Mouse (Mus musculus) C2C12 (cell line): ENCODE measurements around the gene Ffar4. TPM values are rescaled to one million over a fixed set of nuclear protein-coding genes. Genes with fewer than 3 reads are reported as not detected.
A peak's percentile ranks its signal among the peaks of the same experiment; 100 is the strongest.

ENCODE experiments used
- H3K27me3 ChIP-seq: one replicate; pipeline ENCODE4 v1.6.1; 2011; ENCODE audit not compliant: control insufficient read depth, insufficient read depth, insufficient read length
- H3K36me3 ChIP-seq: one replicate; pipeline ENCODE4 v1.6.1; 2011; ENCODE audit not compliant: control insufficient read depth, insufficient read depth
- H3K4me3 ChIP-seq: one replicate; pipeline ENCODE4 v1.5.1; 2011; ENCODE audit warnings: mild to moderate bottlenecking, control low read depth; ENCODE audit not compliant: poor library complexity, insufficient read depth, severe bottlenecking
- H3K79me2 ChIP-seq: one replicate; pipeline ENCODE4 v1.6.1; 2011; ENCODE audit not compliant: control insufficient read depth, insufficient read depth
- H3K79me3 ChIP-seq: one replicate; pipeline ENCODE4 v1.6.1; 2011; ENCODE audit warnings: low read depth, control low read depth
- H3ac ChIP-seq: one replicate; pipeline ENCODE3; 2011; ENCODE audit warnings: low read depth; ENCODE audit not compliant: control insufficient read depth, insufficient read length
- CEBPB ChIP-seq: IDR thresholded peaks from one replicate; pipeline ENCODE4 v1.6.1; 2011; ENCODE audit warnings: low read depth, mild to moderate bottlenecking, control low read depth, moderate library complexity
- CTCF ChIP-seq: IDR thresholded peaks from one replicate; pipeline ENCODE4 v1.5.1; 2011; ENCODE audit not compliant: control insufficient read depth, insufficient read depth, insufficient read length
- FOSL1 ChIP-seq: IDR thresholded peaks from one replicate; pipeline ENCODE4 v1.8.0; 2011; ENCODE audit warnings: mild to moderate bottlenecking, low read length; ENCODE audit not compliant: poor library complexity, insufficient read depth, severe bottlenecking
- MAX ChIP-seq: IDR thresholded peaks from one replicate; pipeline ENCODE4 v1.6.1; 2011; ENCODE audit warnings: mild to moderate bottlenecking, control low read depth
- MYOD1 ChIP-seq: IDR thresholded peaks from one replicate; pipeline ENCODE4 v1.6.1; 2011; ENCODE audit warnings: low read depth; ENCODE audit not compliant: control insufficient read depth, insufficient read length
- MYOG ChIP-seq: IDR thresholded peaks from one replicate; pipeline ENCODE4 v1.6.1; 2011; ENCODE audit not compliant: control insufficient read depth, insufficient read length; ENCODE audit errors: extremely low read depth
- USF1 ChIP-seq: IDR thresholded peaks from one replicate; pipeline ENCODE4 v1.6.1; 2011; ENCODE audit warnings: low read depth, mild to moderate bottlenecking, control low read depth, moderate library complexity
- polyA plus RNA-seq: library from polyadenylated mRNA; unstranded; fragments of >200 nt; fragmentation: generic; extraction: Trizol; gene quantifications from one replicate; pipeline ENCODE4 v1.2.1, GENCODE M21; 2012; ENCODE audit warnings: missing spikeins

Ffar4 gene
- polyA plus RNA-seq, 1 experiment: not detected

- H3K79me2 ChIP-seq: peaks cover 40% of the 10 kb centered on the region
- TF ChIP-seq CEBPB (no peak), MYOG (no peak), FOSL1 (no peak)
- H3K4me3 ChIP-seq: peak overlapping the region; percentile 89
- peaks cover 19% of the 10 kb centered on the region for H3K79me3 ChIP-seq
- H3K27me3 ChIP-seq: no peaks in the 10 kb centered on the region
- peak overlapping the region; percentile 41 for H3ac ChIP-seq
- peaks cover 39% of the 10 kb centered on the region for H3K36me3 ChIP-seq
Measured at GRCm38 (mm10) chr19:38055798-38056197, 41.1 kb upstream of the Ffar4 start.

- peaks cover 19% of the 10 kb centered on the region for H3K79me3 ChIP-seq
- no peak overlapping the region for H3K4me3 ChIP-seq
- no peak overlapping the region for H3ac ChIP-seq
- H3K27me3 ChIP-seq: no peaks in the 10 kb centered on the region
- no peak for TF ChIP-seq MYOD1
- no peak for TF ChIP-seq USF1
- no peak for TF ChIP-seq CTCF
- no peak for TF ChIP-seq MYOG
- no peak for TF ChIP-seq CEBPB
- no peak for TF ChIP-seq MAX
- no peak for TF ChIP-seq FOSL1
- peaks cover 40% of the 10 kb centered on the region for H3K79me2 ChIP-seq
- peaks cover 43% of the 10 kb centered on the region for H3K36me3 ChIP-seq
Measured at GRCm38 (mm10) chr19:38056276-38056675, 40.6 kb upstream of the Ffar4 start.

GRCm38 (mm10) chr19:38056931-38057330 lies 39.9 kb upstream of the Ffar4 start:
- Histone ChIP-seq H3K4me3 (no peak overlapping the region), H3K27me3 (no peaks in the 10 kb centered on the region)

GRCm38 (mm10) chr19:38063201-38063600 lies 33.7 kb upstream of the Ffar4 start:
- Histone ChIP-seq H3K79me3 (peaks cover 7% of the 10 kb centered on the region), H3K79me2 (peaks cover 7% of the 10 kb centered on the region), H3ac (no peak overlapping the region), H3K27me3 (no peaks in the 10 kb centered on the region), H3K36me3 (peaks cover 92% of the 10 kb centered on the region), H3K4me3 (no peak overlapping the region)
- TF ChIP-seq MYOD1: no peak
- TF ChIP-seq CEBPB: no peak
- TF ChIP-seq CTCF: no peak
- no peak for TF ChIP-seq MYOG
- no peak for TF ChIP-seq USF1
- TF ChIP-seq MAX: no peak
- no peak for TF ChIP-seq FOSL1

More at GRCm38 (mm10) chr19:38056931-38057330, 39.9 kb upstream of the Ffar4 start:
- Histone ChIP-seq H3K36me3 (peaks cover 50% of the 10 kb centered on the region), H3K79me3 (peaks cover 19% of the 10 kb centered on the region), H3ac (no peak overlapping the region), H3K79me2 (peaks cover 40% of the 10 kb centered on the region)
- TF ChIP-seq MYOD1 (no peak), USF1 (no peak), CTCF (no peak), MYOG (no peak), CEBPB (no peak), MAX (no peak), FOSL1 (no peak)

GRCm38 (mm10) chr19:38064051-38064450 lies 32.8 kb upstream of the Ffar4 start:
- Histone ChIP-seq H3K79me2 (no peaks in the 10 kb centered on the region), H3K79me3 (peaks cover 3% of the 10 kb centered on the region), H3ac (no peak overlapping the region), H3K36me3 (peaks cover 91% of the 10 kb centered on the region), H3K27me3 (no peaks in the 10 kb centered on the region), H3K4me3 (no peak overlapping the region)
- TF ChIP-seq FOSL1 (no peak), MYOG (no peak), USF1 (no peak), MYOD1 (no peak), MAX (no peak), CEBPB (no peak)

GRCm38 (mm10) chr19:38073226-38073625 lies 23.6 kb upstream of the Ffar4 start:
- no peaks in the 10 kb centered on the region for H3K79me2 ChIP-seq
- H3ac ChIP-seq: no peak overlapping the region
- H3K36me3 ChIP-seq: peaks cover 65% of the 10 kb centered on the region
- H3K79me3 ChIP-seq: no peaks in the 10 kb centered on the region
- no peak for TF ChIP-seq USF1
- no peak for TF ChIP-seq MAX
- no peak for TF ChIP-seq FOSL1
- no peak for TF ChIP-seq CTCF
- no peak for TF ChIP-seq MYOG
- TF ChIP-seq MYOD1: no peak
- TF ChIP-seq CEBPB: no peak
- no peaks in the 10 kb centered on the region for H3K27me3 ChIP-seq
- H3K4me3 ChIP-seq: no peak overlapping the region
